Mouse (Mus musculus): Measurements from ENCODE around the gene Poc1b.

Gene Poc1b

DNA sequence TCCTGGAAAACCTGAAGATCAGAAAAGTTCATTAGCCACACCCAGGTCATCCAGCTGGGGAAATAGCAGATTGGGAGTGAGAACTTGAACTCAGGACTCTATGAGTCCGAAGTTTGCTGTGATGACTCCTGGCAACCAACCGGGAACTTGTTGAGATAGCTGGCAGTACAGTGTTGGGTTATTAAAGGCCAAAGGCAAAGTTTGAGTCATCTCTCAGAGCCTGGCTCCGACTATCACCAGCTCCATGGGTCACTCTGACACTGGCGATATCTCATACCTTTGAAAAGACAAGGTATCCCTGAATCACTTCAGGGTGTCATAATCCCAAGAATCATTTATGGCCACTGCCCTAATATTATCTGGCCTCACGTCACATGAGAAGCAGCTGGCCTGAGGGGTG is 119.9 kb downstream of the Poc1b start:
- no peak for DNase-seq (ENCODE audit: low read depth)

- peak; percentile 76 for DNase-seq (ENCODE audit: low read depth)
These were observed 121.4 kb downstream of the Poc1b start for GRCm38 (mm10) chr10:99227968-99228864.

GRCm38 (mm10) chr10:99229031-99229684 is 122.3 kb downstream of the Poc1b start:
- DNase-seq (ENCODE audit: low read depth) = peak; percentile 90

- peak; percentile 86 for DNase-seq (ENCODE audit: low read depth)
These were observed 125.8 kb downstream of the Poc1b start for GRCm38 (mm10) chr10:99232518-99233227.

GRCm38 (mm10) chr10:99234336-99234735 is 127.5 kb downstream of the Poc1b start:
- no peak for DNase-seq (ENCODE audit: low read depth)

DNA sequence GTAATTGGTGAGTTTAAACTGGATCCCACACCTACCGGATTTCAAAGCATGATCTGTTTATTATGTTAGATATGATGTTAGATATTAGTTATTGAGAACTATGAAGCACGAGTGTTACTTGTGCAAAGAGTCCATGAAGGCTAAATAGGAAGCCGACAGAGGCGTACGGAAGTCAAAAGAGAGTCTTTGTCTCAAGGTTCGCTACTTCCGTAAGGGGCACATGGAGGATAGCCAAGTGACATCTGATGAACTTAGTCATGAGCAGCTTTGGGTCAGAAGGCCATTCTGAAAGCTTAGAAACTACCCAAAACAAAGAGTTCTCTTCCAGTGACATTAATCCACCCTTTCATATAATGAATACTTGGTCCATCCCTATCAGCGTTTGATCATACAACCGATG is 128.2 kb downstream of the Poc1b start:
- DNase-seq (ENCODE audit: low read depth) = no peak

DNA sequence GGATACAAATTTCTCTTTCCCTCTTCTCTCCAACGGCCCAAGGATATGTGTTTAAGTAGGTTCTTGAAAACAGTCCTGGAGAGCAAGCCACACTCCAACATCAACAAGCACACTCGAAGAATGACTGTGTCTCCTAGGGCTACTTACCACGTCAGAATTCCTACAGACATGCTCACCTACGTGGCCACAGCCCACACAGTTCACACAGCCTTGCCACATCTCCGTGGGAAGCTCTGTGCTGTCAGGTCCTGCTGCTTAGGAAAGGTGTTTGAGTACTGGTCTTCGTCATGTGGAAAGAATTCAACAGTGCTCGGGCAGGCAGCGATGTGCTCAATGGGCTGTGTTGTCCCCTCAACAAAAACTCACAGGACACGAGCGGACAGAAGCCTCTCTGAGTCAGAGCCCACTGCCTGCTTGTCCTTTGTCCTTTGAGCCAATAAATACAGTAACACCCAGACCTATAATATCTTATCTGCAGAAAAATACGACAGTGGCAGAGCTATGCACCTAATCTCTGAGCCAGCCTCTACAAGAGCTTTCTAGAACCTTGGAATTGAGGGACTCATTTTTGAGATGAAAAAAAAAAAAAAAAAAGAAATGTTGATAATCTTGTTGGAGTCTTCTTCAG is 130.5 kb downstream of the Poc1b start:
- DNase-seq (ENCODE audit: low read depth) = no peak

- no peak for DNase-seq (ENCODE audit: low read depth)
These were observed 131.7 kb downstream of the Poc1b start for GRCm38 (mm10) chr10:99238537-99238936.

GRCm38 (mm10) chr10:99241284-99241828 is 134.5 kb downstream of the Poc1b start:
- DNase-seq (ENCODE audit: low read depth) = no peak

- peak; percentile 96 for DNase-seq (ENCODE audit: low read depth)
These were observed 135.2 kb downstream of the Poc1b start for GRCm38 (mm10) chr10:99241829-99242711.

DNA sequence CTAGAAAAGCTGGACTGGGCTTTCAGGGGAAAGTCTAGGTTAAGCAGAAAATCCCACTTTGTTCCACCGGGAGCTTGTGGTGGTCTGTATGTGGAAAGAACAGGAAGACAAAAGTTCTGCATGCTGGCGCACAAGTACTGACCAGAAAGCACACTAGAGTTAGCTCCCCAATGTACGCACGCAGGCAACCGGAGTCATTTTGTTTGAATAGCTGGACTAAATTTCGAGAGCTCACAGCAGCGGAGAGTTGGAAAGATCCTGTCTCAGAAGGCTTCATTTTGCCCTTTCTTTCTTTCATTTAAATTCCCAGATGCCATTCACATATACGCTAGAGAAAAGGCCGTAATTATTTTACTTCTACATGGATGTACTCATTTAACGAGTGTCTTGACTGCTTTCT is 135.9 kb downstream of the Poc1b start:
- DNase-seq (ENCODE audit: low read depth) = no peak

DNA sequence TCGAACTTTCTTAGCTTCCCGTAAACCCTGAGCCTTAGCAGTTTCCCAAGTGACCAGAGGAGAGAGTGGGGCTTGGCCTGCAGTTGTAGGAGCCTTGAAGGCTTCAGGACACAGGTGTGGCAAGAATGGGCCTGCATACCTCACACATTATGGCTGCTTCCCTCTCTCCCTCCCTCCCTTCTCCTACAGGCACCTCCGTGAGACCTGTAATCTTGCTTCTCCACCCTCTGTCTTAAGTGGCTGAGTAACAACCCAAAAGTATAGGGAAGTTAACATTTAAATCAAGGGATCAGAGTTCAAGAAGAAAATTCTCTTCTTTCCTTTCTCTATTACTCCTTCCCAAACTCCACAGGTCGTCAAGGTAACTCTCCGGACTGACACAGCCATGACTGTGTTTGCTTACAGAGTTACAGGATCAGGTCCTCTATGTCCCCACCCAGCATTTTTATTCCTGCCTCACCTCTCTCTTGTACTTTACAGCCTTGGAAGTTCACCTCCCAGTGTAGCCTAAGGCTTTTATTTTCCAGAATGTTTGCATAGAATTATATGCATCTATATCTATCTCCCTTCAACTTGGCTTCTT is 137.2 kb downstream of the Poc1b start:
- no peak for DNase-seq (ENCODE audit: low read depth)

GRCm38 (mm10) chr10:99244655-99245260 is 137.9 kb downstream of the Poc1b start:
- DNase-seq (ENCODE audit: low read depth) = no peak

- peak; percentile 55 for DNase-seq (ENCODE audit: low read depth)
These were observed 140.1 kb downstream of the Poc1b start for GRCm38 (mm10) chr10:99246797-99247508.

Data from 416B (cell line).